Mouse (Mus musculus) heart, postnatal 0 days (tissue): ENCODE measurements around the gene Clcc1.
"Not testable (repeated sequence)": the region's sequence is repeated elsewhere in the genome, so short reads cannot be mapped to it uniquely, and the experiment has no call there.

Source experiments
- CTCF ChIP-seq: IDR thresholded peaks from 2 replicates; pipeline ENCODE4 v1.5.1; 2016; ENCODE audit warnings: antibody characterized with exemption, control low read depth, low read depth
- EP300 ChIP-seq: IDR thresholded peaks from 2 replicates; pipeline ENCODE4 v1.6.1; 2016; ENCODE audit warnings: antibody characterized with exemption, low read depth

GRCm38 (mm10) chr3:108647681-108648080 lies 6.0 kb upstream of the Clcc1 start:
- TF ChIP-seq CTCF, EP300: not testable (repeated sequence)
